Mouse (Mus musculus) heart, embryonic 15.5 days (tissue): ENCODE measurements around the gene Tbk1. TPM values are rescaled to one million over a fixed set of nuclear protein-coding genes. Genes with fewer than 3 reads are reported as not detected.

Experiments
- ATAC-seq: fragments of 200-750 bp; cut with Nextera tagmentation; replicated peaks from 2 replicates; pipeline ENCODE4 v1.8.0; 2017; ENCODE audit warnings: low read depth, moderate TSS enrichment; ENCODE audit not compliant: insufficient number of reproducible peaks, insufficient read depth, low FRiP score
- H3K27ac ChIP-seq: fragments of 300-500 bp; sonication (generic); 2 replicates; pipeline ENCODE4 v1.5.1; 2015; ENCODE audit warnings: mild to moderate bottlenecking, inconsistent platforms
- H3K27me3 ChIP-seq: fragments of 300-500 bp; sonication (generic); 2 replicates; pipeline ENCODE4 v1.6.1; 2015; ENCODE audit warnings: inconsistent platforms
- H3K36me3 ChIP-seq: fragments of 300-500 bp; sonication (generic); 2 replicates; pipeline ENCODE4 v1.6.1; 2015; ENCODE audit warnings: mild to moderate bottlenecking, inconsistent platforms
- H3K4me1 ChIP-seq: fragments of 300-500 bp; sonication (generic); replicated peaks from 2 replicates; pipeline ENCODE4 v1.6.1; 2015; ENCODE audit warnings: inconsistent platforms
- H3K4me2 ChIP-seq: fragments of 300-500 bp; sonication (generic); 2 replicates; pipeline ENCODE4 v1.6.1; 2015; ENCODE audit warnings: inconsistent platforms, mild to moderate bottlenecking, moderate library complexity
- H3K4me3 ChIP-seq: fragments of 300-500 bp; sonication (generic); 2 replicates; pipeline ENCODE4 v1.5.1; 2015; ENCODE audit warnings: mild to moderate bottlenecking, inconsistent platforms
- H3K9ac ChIP-seq: fragments of 300-500 bp; sonication (generic); 2 replicates; pipeline ENCODE4 v1.6.1; 2015; ENCODE audit warnings: mild to moderate bottlenecking, inconsistent platforms
- H3K9me3 ChIP-seq: fragments of 300-500 bp; sonication (generic); replicated peaks from 2 replicates; pipeline ENCODE4 v1.6.1; 2016; ENCODE audit warnings: inconsistent platforms
- whole genome bisulfite sequencing: fragments of 180-500 bp; shearing (Covaris S2); methylation state at CpG from one replicate; pipeline ENCODE4 v1.1.7; 2015; ENCODE audit warnings: mixed read lengths; 5-methylcytosine and 5-hydroxymethylcytosine counted together
- polyA plus RNA-seq: library from polyadenylated mRNA; unstranded; fragments of >200 nt; fragmentation: Nextera tagmentation; extraction: Ambion mirVana; gene quantifications from 2 replicates; pipeline ENCODE4 v1.2.1, GENCODE M21; 2015

The Tbk1 gene
- polyA plus RNA-seq, 1 experiment from 2014 or later, result 22.0 TPM

GRCm38 (mm10) chr10:121534995-121535394, 51.6 kb downstream of the Tbk1 start:
- no peak overlapping the region for H3K27ac ChIP-seq
- no peak overlapping the region for H3K9ac ChIP-seq
- H3K4me1 ChIP-seq, result peaks cover 5% of the 10 kb centered on the region; the same call in 1 of the 2 replicates
- H3K4me3 ChIP-seq, result no peak overlapping the region
- no peaks in the 10 kb centered on the region for H3K36me3 ChIP-seq
- peaks cover 3% of the 10 kb centered on the region; the same call in 1 of the 2 replicates for H3K27me3 ChIP-seq
- no peak for ATAC-seq
- no peak overlapping the region for H3K4me2 ChIP-seq
- H3K9me3 ChIP-seq, result no peaks in the 10 kb centered on the region
- WGBS, result 65% methylated on average over 4 of the region's 4 CpGs

GRCm38 (mm10) chr10:121533137-121533872, 53.3 kb downstream of the Tbk1 start:
- peaks cover 5% of the 10 kb centered on the region; the same call in 1 of the 2 replicates for H3K4me1 ChIP-seq
- WGBS, result 5% methylated on average over 32 of the region's 32 CpGs
- no peaks in the 10 kb centered on the region for H3K36me3 ChIP-seq
- peak overlapping the region; percentile 78 for H3K4me2 ChIP-seq
- peak overlapping the region; percentile 34; the same call in 1 of the 2 replicates for H3K9ac ChIP-seq
- no peaks in the 10 kb centered on the region for H3K9me3 ChIP-seq
- peak overlapping the region; percentile 48 for H3K4me3 ChIP-seq
- H3K27me3 ChIP-seq, result peaks cover 3% of the 10 kb centered on the region; the same call in 1 of the 2 replicates
- ATAC-seq, result no peak; the same call in 1 of the 2 replicates
- no peak overlapping the region for H3K27ac ChIP-seq

- peaks cover 3% of the 10 kb centered on the region; the same call in 1 of the 2 replicates for H3K27me3 ChIP-seq
- H3K9me3 ChIP-seq, result no peaks in the 10 kb centered on the region
- H3K36me3 ChIP-seq, result no peaks in the 10 kb centered on the region
- WGBS, result 73% methylated on average over 5 of the region's 5 CpGs
- H3K9ac ChIP-seq, result no peak overlapping the region
- peaks cover 5% of the 10 kb centered on the region; the same call in 1 of the 2 replicates for H3K4me1 ChIP-seq
- H3K4me3 ChIP-seq, result no peak overlapping the region
- no peak overlapping the region for H3K4me2 ChIP-seq
- ATAC-seq, result no peak
- H3K27ac ChIP-seq, result no peak overlapping the region
Measured at GRCm38 (mm10) chr10:121531541-121531940, 55.0 kb downstream of the Tbk1 start.

GRCm38 (mm10) chr10:121530365-121531003, 56.1 kb downstream of the Tbk1 start:
- Histone ChIP-seq H3K36me3 (no peaks in the 10 kb centered on the region), H3K9me3 (no peaks in the 10 kb centered on the region), H3K4me2 (no peak overlapping the region), H3K27ac (no peak overlapping the region), H3K9ac (no peak overlapping the region), H3K4me3 (no peak overlapping the region), H3K4me1 (peaks cover 5% of the 10 kb centered on the region; the same call in 1 of the 2 replicates), H3K27me3 (peaks cover 3% of the 10 kb centered on the region; the same call in 1 of the 2 replicates)
- ATAC-seq, result no peak
- WGBS, result 81% methylated on average over 8 of the region's 8 CpGs

GRCm38 (mm10) chr10:121529261-121529660, 57.3 kb downstream of the Tbk1 start:
- Histone ChIP-seq H3K4me3 (no peak overlapping the region), H3K27ac (no peak overlapping the region), H3K9me3 (no peaks in the 10 kb centered on the region), H3K36me3 (no peaks in the 10 kb centered on the region), H3K4me2 (no peak overlapping the region), H3K4me1 (peaks cover 5% of the 10 kb centered on the region; the same call in 1 of the 2 replicates), H3K9ac (no peak overlapping the region), H3K27me3 (peaks cover 3% of the 10 kb centered on the region; the same call in 1 of the 2 replicates)
- WGBS, result 89% methylated on average over 1 of the region's 1 CpGs
- no peak for ATAC-seq

GRCm38 (mm10) chr10:121528470-121528869, 58.1 kb downstream of the Tbk1 start:
- H3K4me3 ChIP-seq, result no peak overlapping the region
- ATAC-seq, result no peak
- peaks cover 5% of the 10 kb centered on the region; the same call in 1 of the 2 replicates for H3K4me1 ChIP-seq
- peaks cover 3% of the 10 kb centered on the region; the same call in 1 of the 2 replicates for H3K27me3 ChIP-seq
- WGBS, result 74% methylated on average over 3 of the region's 3 CpGs
- H3K27ac ChIP-seq, result no peak overlapping the region
- H3K9me3 ChIP-seq, result no peaks in the 10 kb centered on the region
- H3K4me2 ChIP-seq, result no peak overlapping the region
- H3K36me3 ChIP-seq, result no peaks in the 10 kb centered on the region
- H3K9ac ChIP-seq, result no peak overlapping the region

- no peak for ATAC-seq
Measured at GRCm38 (mm10) chr10:121527114-121527513, 59.5 kb downstream of the Tbk1 start.

GRCm38 (mm10) chr10:121520923-121521585, 65.5 kb downstream of the Tbk1 start:
- Histone ChIP-seq H3K9me3 (no peaks in the 10 kb centered on the region), H3K9ac (no peak overlapping the region), H3K4me2 (no peak overlapping the region), H3K4me1 (no peaks in the 10 kb centered on the region), H3K36me3 (no peaks in the 10 kb centered on the region), H3K27ac (no peak overlapping the region), H3K27me3 (no peaks in the 10 kb centered on the region), H3K4me3 (no peak overlapping the region)
- 38% methylated on average over 12 of the region's 12 CpGs for WGBS
- ATAC-seq, result no peak

More at GRCm38 (mm10) chr10:121527114-121527513, 59.5 kb downstream of the Tbk1 start:
- Histone ChIP-seq H3K4me2 (no peak overlapping the region), H3K27me3 (peaks cover under 1% of the 10 kb centered on the region; the same call in 1 of the 2 replicates), H3K9me3 (no peaks in the 10 kb centered on the region), H3K27ac (no peak overlapping the region), H3K4me1 (no peaks in the 10 kb centered on the region), H3K9ac (no peak overlapping the region), H3K36me3 (no peaks in the 10 kb centered on the region), H3K4me3 (no peak overlapping the region)
- WGBS, result 85% methylated on average over 6 of the region's 6 CpGs

GRCm38 (mm10) chr10:121519710-121520109, 66.9 kb downstream of the Tbk1 start:
- Histone ChIP-seq H3K27ac (no peak overlapping the region), H3K9ac (no peak overlapping the region), H3K4me1 (no peaks in the 10 kb centered on the region), H3K4me3 (no peak overlapping the region), H3K27me3 (no peaks in the 10 kb centered on the region), H3K4me2 (no peak overlapping the region), H3K36me3 (no peaks in the 10 kb centered on the region), H3K9me3 (no peaks in the 10 kb centered on the region)
- no peak for ATAC-seq
- WGBS, result 63% methylated on average over 2 of the region's 2 CpGs

- Histone ChIP-seq H3K9ac (no peak overlapping the region), H3K4me1 (no peaks in the 10 kb centered on the region), H3K9me3 (no peaks in the 10 kb centered on the region), H3K36me3 (no peaks in the 10 kb centered on the region), H3K27me3 (no peaks in the 10 kb centered on the region), H3K27ac (no peak overlapping the region), H3K4me3 (no peak overlapping the region), H3K4me2 (no peak overlapping the region)
- WGBS, result 30% methylated on average over 18 of the region's 18 CpGs
- ATAC-seq, result 0 out of 2 replicates have a peak, but pooled peaks have one; percentile 50
Measured at GRCm38 (mm10) chr10:121516008-121516600, 70.5 kb downstream of the Tbk1 start.
